Mouse (Mus musculus) CH12F3 (cell line): ENCODE data around the gene Yae1d1.
"Not testable (repeated sequence)": the region's sequence is repeated elsewhere in the genome, so short reads cannot be mapped to it uniquely, and the experiment has no call there.

ENCODE experiments used
- in situ Hi-C: fragments of 300-500 bp; cut with MboI; formaldehyde crosslinking; loops from 2 replicates; pipeline ENCODE4 v1.14.3; 2020; ENCODE audit warnings: low sequenced_read_pairs

The Yae1d1 gene

DNA sequence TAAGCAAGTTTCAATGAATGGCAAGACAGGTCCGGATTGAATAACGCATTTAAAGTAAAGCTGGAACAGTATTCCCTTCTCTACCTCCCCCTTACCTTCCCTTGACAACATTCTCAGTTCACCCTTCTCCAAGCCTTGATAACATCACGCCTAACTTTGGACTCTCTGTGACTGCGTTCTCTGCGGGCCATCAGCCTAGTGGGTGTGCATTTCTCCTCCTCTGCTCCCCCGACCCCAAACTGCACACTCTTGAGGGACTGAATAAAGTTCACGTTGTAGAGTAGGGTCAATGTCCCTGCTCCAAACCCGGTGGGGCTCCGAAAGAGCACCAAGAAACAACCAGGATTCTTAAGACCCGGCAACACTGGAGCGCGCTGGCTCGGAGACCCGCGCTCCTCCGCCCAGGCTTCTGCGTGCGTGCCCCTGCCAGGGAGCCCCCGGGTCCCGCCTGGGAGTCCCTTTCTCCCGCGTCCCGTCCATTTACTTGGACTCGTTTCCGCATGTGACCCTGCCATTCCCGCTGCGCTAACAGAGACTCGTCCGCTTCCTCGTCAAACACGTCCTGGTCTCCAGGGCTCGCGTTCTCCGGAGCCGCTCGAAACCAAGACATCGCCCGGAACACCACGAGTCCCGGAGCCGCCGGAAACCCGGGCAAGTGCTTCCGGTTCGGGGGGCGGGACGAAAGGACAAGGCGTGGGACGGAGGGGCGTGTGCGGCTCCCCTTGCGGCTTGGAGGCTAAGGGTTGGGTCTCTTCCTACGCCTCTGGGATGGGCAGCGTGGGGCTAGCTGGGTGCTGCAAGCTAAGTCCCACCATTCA is at the start of gene Yae1d1:
Gene Yae1d1 (minus strand): TSS at position 653 of the 818 bp plus-strand sequence.
- in situ Hi-C loops = no loop called here

DNA sequence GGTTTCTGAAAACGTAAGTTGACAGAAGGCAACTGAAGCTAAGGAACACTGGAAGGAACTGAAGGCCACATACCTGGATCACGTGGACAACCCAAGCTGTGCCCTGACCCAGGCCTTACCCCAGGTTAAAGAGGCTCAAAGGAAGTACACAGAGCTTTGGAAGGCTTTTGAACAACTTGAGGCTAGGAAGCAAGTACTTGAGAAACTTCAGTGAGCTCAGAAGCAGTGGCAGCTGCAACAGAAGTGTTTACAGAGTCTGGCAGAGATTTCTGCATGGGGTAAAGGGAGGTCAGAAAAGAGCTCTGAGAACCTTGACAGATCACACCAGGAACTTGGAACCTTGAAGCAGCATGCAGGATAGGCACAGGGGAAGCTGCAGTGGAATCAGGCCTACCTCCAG is 45.7 kb upstream of the Yae1d1 start:
- in situ Hi-C loops = no loop called here

DNA sequence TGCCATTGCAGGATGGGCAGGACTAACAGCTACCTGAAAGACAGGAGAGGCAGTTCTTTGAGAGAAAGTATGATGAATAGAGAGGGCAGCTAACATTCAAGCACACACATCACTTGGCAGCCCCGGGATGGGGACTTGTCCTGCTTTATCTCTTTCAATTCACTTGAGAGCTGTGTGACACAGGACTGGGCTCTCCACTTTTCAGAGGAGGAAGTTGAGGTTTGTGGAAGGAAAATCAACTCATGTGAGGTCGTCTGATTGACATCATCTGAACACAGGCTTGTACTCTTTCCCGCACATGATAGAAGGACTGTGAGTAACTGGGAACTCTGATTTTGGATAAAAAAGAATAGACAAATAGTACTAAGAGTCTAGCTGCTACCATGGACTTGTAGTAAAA is 23.5 kb upstream of the Yae1d1 start:
- in situ Hi-C loops = no loop called here

DNA sequence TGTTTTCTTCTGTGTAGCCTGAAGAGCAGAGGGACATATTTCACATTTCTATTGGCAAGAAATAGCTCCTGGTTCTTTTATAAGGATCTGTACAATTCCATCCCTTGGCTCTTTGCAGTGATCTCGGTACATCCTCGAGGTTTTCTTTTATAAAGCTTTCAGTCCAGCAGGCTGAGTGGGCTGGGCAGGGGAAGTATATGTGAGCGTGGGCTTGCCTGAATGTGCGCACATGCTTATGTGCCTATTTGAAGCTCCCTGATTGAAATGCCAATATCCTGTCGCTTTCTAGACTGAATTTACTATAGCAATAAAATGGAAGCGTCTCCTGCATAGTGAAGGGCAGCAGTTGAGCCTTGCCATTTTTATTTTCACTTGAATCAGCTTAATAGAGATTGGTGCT is 20.1 kb upstream of the Yae1d1 start:
- in situ Hi-C loops = no loop called here

DNA sequence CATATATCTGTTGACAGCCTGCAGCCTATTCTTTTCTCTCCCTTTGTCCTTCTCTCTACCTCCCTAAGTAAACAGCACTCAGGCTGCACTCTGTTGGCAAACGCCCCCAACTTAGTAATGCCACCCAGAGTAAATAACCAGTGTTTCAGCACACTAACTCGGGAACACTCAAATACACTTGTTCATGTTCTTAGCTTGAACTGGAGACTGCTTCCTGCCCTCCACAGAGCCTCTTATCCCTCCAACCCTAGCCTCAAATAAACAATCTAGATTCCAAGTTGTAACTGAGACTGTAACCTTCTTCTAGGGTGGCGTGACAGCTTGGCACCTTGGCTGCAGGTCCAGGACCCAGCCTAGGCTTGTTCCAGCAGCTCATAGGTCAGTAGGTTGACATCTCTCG is 17.9 kb upstream of the Yae1d1 start:
- in situ Hi-C loops = no loop called here

DNA sequence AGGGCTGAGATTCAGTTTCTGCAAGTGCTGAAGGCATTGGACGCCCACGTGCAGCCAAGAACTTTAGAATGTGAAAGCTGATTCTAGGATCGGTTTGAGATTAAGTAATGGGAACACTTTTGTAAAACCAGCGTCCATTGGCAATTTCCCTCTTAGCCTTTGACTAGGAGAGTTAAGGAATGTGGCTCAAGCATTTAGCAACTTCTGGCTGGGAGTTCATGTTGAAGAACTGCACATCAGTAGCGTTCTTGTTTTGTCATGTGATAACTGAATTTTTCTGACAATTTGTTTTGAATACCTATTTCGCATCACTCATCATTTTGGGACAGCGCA is 332 bp upstream of the Yae1d1 start:
- in situ Hi-C loops = no loop called here

DNA sequence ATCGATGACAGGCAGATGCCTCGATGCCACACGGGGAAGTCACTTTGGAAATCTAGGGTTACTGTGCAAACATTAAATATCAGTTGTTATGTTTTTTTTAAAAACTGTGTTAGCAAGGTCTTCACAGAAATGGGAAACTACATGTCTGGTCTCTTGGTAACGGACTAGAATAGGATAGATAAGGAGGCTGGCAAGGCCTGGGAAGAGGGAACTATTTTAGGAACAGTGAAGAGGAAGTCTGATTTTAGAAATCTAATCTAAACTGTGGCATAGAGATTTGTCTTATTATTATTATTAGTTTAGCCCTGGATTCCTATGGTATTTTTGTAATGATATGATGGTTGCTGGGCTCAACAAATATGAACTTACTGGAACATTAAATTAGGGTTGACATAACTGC is 1.1 kb downstream of the Yae1d1 start:
- in situ Hi-C loops = no loop called here

DNA sequence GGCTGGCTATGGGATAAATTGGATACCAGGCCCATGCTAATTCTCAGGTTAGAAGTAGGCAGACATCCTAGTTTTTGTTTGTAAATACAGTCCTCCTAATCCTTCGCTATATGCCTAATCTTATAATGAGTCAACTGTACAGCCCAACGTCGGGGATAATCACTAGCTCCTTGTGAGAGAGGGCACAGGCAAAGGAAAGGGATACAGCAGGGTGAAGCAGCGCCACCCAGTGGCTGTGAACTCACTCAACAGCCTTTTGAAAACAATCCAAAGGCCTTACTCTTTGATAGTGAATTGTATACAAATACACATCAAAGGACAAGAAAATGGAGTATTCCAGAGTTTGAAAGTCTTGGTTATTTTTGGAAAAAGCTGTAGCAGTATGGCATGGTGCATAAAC is 10.0 kb downstream of the Yae1d1 start:
- in situ Hi-C loops = no loop called here

DNA sequence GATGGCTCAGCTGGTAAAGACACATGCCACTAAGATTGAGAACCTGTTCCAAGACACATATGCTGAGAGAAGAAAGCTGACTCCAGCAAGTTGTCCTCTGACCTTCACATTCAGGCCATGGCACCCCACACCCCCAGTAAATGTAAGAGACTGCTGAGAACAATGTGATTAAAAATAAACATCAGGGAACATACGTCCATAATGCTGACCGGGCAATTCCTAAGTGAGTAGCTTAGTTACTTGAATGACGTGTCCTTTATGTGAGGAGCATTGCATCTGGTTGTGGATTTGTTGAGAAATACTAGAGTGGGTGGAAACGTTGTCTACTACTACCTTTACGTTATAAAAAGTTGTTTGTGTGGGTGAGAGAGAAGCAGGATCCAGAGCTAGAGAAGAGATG is 10.5 kb downstream of the Yae1d1 start:
- in situ Hi-C loops = no loop called here

DNA sequence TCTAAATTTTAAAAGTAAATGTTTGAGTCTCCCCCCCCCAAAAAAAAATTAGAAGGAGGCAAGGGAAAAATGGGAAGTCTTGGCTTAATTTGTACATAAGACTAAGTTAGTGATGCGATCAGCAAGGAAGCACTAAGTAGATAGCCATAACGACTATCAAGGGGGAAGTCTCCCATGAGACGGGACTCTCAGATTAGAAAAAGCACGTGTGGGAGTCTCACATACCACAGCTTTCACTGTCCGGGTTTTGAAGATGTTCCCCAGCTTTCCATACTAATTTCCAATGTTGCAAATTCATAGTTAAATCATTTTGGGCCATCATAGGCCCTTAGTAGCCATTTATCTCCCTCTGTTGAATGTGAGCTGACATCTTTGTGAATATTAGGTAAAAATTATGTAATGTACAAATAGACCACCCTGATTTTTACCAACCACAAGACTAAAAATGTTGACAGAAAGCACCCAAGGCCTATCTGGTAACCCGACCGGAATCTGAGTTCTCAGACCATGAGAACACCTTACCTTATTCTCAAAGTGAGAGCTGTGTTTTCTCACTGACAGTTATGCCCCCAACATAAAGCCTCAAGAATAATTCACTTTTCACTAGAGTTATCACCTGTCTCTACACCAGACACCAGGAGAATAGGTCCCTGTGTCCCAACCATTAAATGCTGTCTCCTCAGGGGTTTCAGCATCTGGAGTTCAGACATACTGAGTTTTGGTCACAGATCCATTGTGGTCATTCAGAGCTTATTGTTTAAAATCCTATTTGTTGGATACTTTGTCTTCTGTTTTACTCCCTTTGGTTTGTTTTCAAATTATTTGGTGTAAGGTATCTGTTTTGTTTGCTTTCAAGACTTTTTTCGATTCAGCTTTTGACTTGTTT is 16.1 kb downstream of the Yae1d1 start:
- in situ Hi-C loops = no loop called here

DNA sequence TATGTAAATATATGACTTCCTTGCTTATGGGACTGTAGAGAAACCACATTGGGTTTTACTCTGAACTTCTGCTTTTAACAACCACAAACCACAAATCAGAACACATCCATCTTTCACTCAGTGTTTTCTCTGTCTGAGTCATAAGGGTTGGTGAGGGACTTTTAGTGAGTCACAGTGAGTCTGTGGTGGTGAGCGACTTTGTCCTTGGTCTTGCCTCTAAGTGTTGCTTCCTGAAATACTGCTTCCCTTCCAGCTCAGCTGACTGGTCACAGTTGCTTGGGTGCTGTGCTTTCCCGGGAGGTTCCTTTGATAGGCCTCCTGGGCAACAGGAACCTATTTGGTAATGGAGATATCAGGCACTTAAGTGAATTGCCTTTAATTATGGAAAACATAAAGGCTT is 17.3 kb downstream of the Yae1d1 start:
- in situ Hi-C loops = no loop called here

DNA sequence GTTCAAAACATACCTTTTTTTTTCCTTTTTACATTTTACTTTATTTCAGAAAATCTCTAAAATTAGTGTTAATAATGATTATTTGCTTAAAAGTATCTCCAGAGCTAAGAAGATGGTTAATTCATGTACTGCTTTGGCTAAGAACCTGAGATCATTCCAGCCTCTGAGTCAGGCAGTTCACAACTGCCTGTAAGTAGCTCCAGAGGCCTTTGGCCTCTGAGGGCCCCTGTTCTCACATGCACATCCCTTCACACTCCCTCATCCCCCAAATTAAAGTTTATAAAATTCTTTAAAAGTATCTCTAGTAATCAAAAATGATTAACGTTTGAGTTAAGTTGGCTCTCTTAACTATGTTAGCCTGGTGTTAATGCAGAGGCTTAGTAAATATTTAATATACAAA is 17.7 kb downstream of the Yae1d1 start:
- in situ Hi-C loops = no loop called here

DNA sequence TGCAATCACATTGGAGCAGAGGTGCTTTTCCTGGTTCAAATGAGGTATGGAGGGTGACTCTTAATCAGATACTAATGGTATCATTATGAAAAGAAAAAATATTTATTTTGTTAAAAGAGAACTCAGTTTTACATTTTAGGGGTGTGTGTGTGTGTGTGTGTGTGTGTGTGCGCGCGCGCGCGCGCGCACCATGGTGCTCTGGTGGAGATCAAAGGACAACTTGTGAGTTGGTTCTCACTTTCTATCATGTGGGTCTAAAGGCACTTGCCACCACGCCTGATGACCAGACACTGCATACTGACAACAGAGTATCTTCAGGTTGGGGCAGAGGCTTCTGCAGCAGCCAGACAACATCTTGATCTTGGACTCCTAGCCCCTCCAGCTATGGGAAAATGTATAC is 18.4 kb downstream of the Yae1d1 start:
- in situ Hi-C loops = no loop called here

DNA sequence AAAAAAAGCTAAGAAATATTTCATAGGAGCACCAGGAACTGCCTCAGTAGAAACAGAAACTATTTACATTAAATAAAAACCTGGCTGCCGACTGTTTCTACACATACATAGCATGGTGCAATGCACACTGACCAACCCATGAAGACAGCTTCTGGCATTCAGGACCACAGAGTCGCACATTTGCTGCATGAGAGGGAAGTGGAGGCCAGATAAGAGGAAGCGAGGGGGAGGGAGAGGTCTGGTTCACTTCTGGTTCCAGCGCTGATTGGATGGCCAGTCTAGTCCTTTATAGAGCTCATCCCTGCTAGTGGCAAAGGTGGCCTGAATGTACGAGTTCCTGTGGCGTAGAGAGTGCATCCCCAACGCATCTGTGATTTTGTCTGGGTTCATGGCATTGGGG is 32.5 kb downstream of the Yae1d1 start:
- in situ Hi-C loops = no loop called here

DNA sequence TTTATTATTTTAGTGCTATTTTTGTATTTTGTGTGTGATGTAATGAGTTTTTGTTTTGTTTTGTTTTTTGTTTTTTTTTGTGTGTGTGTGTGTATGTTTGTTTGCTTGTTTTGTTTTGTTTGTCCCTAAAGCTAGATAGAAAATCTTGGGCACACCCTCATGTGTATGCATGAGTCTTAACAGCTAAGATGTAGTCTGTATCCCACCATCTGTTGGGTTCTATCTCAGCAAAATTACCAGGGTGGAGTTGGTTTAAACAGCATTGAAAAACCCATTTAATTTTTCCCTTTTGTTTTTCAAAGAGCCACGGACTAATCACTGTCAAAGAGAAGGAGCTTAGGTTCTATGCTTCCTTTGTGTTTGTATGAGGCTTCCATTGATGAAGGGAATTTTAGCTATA is 38.9 kb downstream of the Yae1d1 start:
- in situ Hi-C loops = no loop called here

DNA sequence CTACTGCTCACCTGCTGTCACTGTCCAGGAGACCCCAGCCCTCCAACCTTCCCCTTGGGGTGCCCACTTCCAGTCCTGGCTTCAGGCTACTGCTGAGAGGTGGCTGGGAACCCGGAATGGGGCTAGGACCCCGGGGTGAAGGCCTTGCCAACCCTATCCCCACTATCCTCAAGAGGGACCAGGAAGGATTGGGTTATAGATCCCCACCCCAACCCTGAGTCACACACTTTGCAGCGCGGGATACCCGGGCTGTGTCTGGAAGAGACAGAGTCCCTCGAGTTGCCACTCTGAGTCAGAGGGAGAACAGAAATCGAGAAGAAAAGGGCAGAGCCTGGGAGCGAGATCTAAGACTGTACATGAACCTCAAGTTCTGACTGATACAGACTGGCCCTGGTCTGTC is 42.6 kb downstream of the Yae1d1 start:
- in situ Hi-C loops = not testable (repeated sequence)

DNA sequence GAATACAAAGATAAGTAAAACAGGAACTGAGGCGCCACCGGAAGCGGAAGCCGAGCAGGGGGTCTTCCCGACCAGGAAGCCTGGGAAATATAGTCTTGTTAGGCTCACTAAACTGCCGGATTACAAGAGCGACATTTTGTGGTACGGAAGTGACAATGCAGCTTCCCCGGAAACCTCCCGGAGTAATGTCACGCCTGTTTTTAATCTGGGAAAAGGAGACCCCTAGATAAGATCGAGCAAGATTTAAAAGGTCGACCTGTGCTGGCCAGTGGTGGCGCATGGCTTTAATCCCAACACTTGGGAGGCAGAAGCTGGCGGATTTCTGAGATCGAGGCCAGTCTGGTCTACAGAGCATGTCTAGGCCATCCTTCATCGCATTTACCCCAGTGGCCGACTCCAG is 43.6 kb downstream of the Yae1d1 start:
- in situ Hi-C loops = no loop called here

DNA sequence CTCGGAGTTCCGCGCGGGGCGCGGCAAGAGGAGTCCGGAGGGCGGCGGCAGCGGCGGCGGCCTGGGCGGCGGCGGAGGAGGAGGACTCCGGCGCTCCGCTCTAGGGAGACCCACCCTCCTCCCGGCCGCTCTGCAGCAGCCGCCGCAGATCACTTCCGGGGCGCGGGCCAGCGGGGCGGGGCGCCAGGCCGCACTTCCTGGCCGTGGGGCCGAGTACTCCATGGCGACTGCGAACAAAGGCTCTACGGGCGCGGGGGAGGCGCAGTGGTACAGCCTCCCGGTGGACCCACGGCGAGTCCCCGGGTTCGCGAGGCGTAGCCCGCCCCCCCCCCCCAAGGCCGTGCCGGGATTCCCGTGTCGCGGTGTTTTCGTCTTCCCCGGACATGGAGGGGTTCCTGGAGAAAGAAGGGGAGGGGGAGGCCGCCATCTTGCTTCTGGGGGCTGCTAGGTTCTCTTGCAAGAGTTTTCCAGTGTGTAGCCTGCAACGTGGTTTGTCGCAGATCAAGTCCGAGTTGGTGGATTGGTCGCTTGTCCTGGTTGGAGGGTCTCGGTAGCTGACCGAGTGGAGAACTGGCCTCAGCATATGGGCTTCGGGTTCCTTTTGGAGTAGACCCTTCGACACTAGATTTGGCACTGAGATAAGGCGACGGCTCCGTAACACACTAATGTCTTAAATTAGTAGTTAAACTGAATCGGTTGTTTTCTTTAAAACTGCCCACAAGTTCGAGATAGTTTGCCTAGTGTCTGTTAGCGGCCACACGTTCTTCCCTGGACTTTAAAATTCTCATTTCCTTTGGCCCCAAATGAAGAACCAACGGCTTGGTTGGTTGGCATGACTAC is 48.9 kb downstream of the Yae1d1 start, which contains the start of gene Rala:
Gene Rala (minus strand): TSS at position 162 of the 840 bp plus-strand sequence.
- in situ Hi-C loops = no loop called here

DNA sequence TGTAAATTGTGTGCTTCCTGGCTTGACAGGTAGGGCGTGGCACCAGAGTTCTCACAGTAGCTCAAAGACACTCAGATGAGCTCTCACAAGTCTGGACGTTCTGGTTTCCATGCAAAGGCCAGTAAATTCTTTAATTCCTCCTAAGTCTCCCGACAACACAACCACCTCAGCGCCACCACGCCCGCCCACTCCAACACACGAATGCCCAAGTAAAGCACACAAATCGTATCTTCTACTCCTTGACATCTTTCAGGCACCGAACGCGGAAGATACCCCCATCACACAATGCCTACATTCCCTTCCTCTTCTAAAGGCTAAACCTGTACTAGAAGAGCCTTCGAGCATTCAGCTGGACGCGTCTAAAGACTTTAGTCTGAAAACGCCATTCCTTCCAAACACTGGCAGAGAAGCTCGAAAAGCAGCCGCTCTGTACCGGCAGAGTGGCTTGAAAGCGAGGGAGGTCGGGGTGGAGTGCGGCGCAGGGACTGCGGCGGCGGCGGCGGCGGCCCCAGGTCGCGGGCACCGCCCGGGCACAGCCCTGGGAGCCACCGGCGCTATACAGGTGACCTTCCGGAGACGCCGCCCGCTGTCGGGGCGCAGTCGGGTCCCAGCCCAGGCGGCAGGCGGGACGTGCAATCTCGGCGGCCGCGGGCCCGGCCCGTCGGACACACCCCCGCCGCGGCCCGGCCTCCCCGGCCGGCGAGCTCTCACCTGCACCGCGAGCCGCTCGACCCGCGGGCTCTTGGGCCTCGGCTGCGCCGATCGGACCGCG is 49.7 kb downstream of the Yae1d1 start:
- in situ Hi-C loops = no loop called here

DNA sequence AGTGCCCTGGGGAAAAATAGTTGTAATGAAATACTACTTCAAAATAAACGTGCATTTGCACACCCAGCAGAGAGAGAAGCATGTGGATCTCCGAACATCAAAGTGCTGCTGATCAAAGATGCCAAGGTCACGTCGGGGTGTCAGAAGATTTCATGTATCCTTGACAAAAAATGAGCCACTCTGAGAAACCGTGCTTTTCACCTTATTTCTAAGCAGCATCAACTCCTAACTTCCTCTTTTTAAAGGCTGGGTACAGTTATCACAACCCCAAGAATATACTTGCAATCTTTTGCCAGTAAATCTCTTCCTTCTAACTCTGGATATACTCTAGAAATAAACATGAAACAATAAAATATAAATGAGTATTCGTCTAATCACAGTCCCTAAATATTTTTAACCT is 50.8 kb downstream of the Yae1d1 start:
- in situ Hi-C loops = no loop called here
